Mouse (Mus musculus) intestine, embryonic 14.5 days (tissue): Measurements from ENCODE around the gene Bmi1. TPM values are rescaled to one million over a fixed set of nuclear protein-coding genes. Genes with fewer than 3 reads are reported as not detected.
A peak's percentile ranks its signal among the peaks of the same experiment; 100 is the strongest.

Source experiments
- ATAC-seq: fragments of 200-750 bp; cut with Nextera tagmentation; replicated peaks from 2 replicates; pipeline ENCODE4 v1.8.0; 2017; ENCODE audit warnings: low read depth, moderate number of reproducible peaks, moderate TSS enrichment, moderate library complexity; ENCODE audit not compliant: low FRiP score, low TSS enrichment
- DNase-seq: peaks from one replicate; pipeline ENCODE4 v3.0.0-alpha.2; 2018; ENCODE audit warnings: low spot score
- H3K27ac ChIP-seq: fragments of 300-500 bp; sonication (generic); 2 replicates; pipeline ENCODE4 v1.5.1; 2014; ENCODE audit warnings: low read depth, mild to moderate bottlenecking, control low read depth
- H3K27me3 ChIP-seq: fragments of 300-500 bp; sonication (generic); replicated peaks from 2 replicates; pipeline ENCODE4 v1.6.1; 2014; ENCODE audit warnings: low read length, control low read depth; ENCODE audit not compliant: control insufficient read depth, insufficient read depth
- H3K36me3 ChIP-seq: fragments of 300-500 bp; sonication (generic); 2 replicates; pipeline ENCODE4 v1.6.1; 2014; ENCODE audit warnings: low read length, control low read depth; ENCODE audit not compliant: control insufficient read depth, insufficient read depth
- H3K4me1 ChIP-seq: fragments of 300-500 bp; sonication (generic); replicated peaks from 2 replicates; pipeline ENCODE4 v1.6.1; 2014; ENCODE audit warnings: low read length, control low read depth, mixed read lengths; ENCODE audit not compliant: control insufficient read depth, insufficient read depth
- H3K4me2 ChIP-seq: fragments of 300-500 bp; sonication (generic); 2 replicates; pipeline ENCODE4 v1.6.1; 2014; ENCODE audit warnings: low read length
- H3K4me3 ChIP-seq: fragments of 300-500 bp; sonication (generic); 2 replicates; pipeline ENCODE4 v1.5.1; 2014; ENCODE audit warnings: low read depth, low read length, control low read depth, mixed read lengths
- H3K9ac ChIP-seq: fragments of 300-500 bp; sonication (generic); 2 replicates; pipeline ENCODE4 v1.6.1; 2014; ENCODE audit warnings: mild to moderate bottlenecking, low read length
- H3K9me3 ChIP-seq: fragments of 300-500 bp; sonication (generic); 2 replicates; pipeline ENCODE4 v1.6.1; 2016; ENCODE audit warnings: low read length, control low read depth; ENCODE audit not compliant: control insufficient read depth
- WGBS: fragments of 180-500 bp; shearing (Covaris S2); extraction: QIAGEN DNeasy Blood & Tissue Kit; methylation state at CpG from one replicate; pipeline ENCODE4 v1.1.7; 2014; 5-methylcytosine and 5-hydroxymethylcytosine counted together
- polyA plus RNA-seq: library from polyadenylated mRNA; unstranded; fragments of >200 nt; fragmentation: Nextera tagmentation; extraction: Ambion mirVana; gene quantifications from 2 replicates; pipeline ENCODE4 v1.2.1, GENCODE M21; 2014

Gene Bmi1
- polyA plus RNA-seq, 1 experiment from 2014 or later, result 20.7 TPM

DNA sequence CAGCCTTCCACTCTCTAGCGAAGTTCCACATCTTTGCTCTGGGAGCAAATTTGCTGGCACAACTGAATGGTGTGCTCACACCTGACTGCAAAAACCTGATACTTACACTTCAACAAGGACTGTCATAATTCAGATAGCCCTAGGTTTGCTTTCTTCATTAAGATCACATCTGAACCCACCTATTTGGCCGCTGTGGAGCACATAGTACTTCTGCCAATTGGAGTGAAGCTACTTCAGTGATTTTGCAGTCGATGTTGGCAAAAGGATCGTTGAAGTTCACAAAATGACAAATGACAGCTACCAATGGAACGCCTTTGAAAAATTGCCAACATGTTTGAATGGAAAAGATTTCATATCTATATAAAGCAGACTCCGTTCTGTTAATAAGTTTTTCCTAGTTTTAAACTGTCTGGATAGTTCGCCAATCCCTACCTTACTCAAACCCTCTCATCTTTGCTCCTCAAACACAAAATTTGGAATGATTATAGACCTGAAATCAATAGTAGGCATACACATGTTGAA, 18.9 kb downstream of the Bmi1 start:
- Histone ChIP-seq H3K9ac (no peak overlapping the region), H3K27me3 (peaks cover 91% of the 10 kb centered on the region), H3K4me2 (no peak overlapping the region), H3K9me3 (no peaks in the 10 kb centered on the region), H3K4me1 (peaks cover 3% of the 10 kb centered on the region; the same call in 1 of the 2 replicates), H3K27ac (no peak overlapping the region), H3K36me3 (no peaks in the 10 kb centered on the region), H3K4me3 (no peak overlapping the region)
- DNase-seq (peak; percentile 68), ATAC-seq (no peak)
- 9% methylated on average over 7 of the region's 7 CpGs for WGBS

DNA sequence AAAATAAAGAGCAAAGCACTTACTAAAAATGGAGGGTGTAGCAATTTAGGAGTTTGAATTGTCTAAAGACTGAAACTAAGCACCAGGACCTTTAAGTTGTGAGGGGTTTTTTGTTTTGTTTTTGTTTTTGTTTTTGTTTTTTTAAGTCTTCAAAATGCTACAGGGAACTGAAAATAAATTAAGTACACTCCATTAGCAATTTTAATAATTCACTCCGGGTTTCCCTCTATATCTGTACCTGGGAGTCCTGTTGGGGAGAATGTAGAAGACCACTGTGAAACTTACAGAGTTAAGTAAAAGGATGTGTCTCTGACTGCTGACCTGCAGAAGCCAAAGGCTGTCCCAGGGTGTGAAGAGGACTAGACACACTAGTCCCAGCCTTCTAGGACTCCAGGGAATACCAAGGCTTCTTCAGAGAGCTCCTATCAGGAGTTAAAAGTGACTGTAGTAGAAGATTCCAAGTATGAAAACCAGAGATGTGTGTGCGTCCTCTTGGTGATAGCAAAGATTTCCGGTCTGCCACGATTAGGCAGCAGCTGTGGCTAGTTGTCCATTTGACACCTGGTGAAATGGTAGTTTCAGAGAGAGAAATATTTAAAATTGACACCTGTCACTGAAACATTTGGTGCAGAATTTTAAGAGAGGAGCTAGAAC, 20.9 kb downstream of the Bmi1 start:
- H3K27me3 ChIP-seq, result peaks cover 90% of the 10 kb centered on the region
- no peak overlapping the region for H3K9ac ChIP-seq
- H3K36me3 ChIP-seq, result no peaks in the 10 kb centered on the region
- WGBS, result 4% methylated on average over 4 of the region's 4 CpGs
- H3K4me1 ChIP-seq, result peaks cover 3% of the 10 kb centered on the region; the same call in 1 of the 2 replicates
- H3K9me3 ChIP-seq, result no peaks in the 10 kb centered on the region
- no peak overlapping the region for H3K4me2 ChIP-seq
- DNase-seq (peak; percentile 59), ATAC-seq (no peak)
- no peak overlapping the region for H3K27ac ChIP-seq
- no peak overlapping the region for H3K4me3 ChIP-seq

DNA sequence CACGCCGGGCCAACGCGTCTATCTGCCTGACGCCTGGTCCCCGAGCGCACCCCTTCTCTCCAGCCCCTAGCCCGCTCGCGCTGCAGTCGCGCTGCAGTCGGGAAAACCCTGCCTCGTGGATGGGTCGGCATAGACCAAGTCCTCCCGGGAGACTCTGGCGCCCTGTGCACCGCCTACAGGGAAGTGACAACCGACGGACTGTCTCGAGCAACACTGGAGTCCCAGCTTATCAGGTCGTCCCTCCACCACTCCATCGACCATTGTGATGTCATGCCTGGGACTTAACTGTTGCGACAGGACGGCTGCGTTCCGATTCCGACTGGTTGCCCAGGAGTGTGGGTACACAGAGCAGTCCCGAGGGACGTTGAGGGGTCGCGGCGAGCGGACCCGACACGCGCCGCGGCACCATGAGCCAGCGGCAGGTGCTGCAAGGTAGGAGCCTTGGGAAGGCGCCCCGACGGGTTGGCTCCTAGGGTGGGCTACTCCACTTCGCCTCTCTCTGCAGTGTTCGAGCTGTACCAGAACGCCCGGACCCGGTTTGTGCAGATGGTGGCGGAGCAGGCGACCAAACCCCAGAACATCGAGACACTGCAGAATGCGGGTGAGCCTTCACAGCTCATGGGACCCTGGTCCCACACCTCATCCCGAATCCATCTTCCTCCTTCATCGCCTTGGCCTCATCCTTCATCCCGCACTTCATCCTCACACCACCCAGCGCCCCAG, 22.0 kb downstream of the Bmi1 start:
- DNase-seq, result peak; percentile 78
- ATAC-seq, result 0 out of 2 replicates have a peak, but pooled peaks have one; percentile 21
- Histone ChIP-seq H3K4me1 (no peaks in the 10 kb centered on the region; the same call in 1 of the 2 replicates), H3K4me2 (0 out of 2 replicates have a peak overlapping the region, but pooled peaks have one; percentile 7), H3K36me3 (no peaks in the 10 kb centered on the region), H3K9ac (no peak overlapping the region), H3K9me3 (no peaks in the 10 kb centered on the region), H3K27ac (no peak overlapping the region), H3K27me3 (peaks cover 81% of the 10 kb centered on the region), H3K4me3 (no peak overlapping the region)
- 2% methylated on average over 55 of the region's 56 CpGs for WGBS

DNA sequence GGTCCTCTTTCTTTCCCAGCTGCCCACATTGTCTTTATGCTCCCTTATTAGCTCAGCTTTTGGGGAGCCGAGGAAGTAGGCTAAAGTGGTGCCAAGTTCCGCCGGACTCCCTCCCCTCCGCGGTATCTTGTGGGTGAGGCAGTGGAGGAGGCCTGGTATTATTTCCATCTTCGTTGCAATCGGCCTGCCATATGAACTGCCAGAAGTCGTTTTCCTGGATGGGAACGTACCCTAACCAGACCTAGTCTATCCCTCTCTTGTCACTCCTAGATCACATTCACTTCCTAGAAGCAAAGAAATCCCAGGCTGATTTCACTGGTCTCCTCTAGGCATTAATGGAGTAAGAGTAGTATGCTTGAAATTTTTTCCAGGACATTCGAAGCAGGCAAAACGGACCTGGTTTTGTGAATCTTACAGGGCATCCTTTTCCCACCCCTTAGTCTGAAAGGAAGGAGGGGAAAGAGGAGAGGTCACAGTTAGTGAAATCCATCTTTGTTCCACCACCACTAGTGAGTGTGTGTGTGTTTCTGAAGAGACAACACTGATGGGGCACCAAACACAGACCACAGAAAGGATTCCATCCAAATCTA, 22.7 kb downstream of the Bmi1 start:
- Histone ChIP-seq H3K4me3 (no peak overlapping the region), H3K27ac (no peak overlapping the region), H3K27me3 (peaks cover 85% of the 10 kb centered on the region), H3K9ac (no peak overlapping the region), H3K4me2 (no peak overlapping the region), H3K36me3 (no peaks in the 10 kb centered on the region), H3K9me3 (no peaks in the 10 kb centered on the region), H3K4me1 (no peaks in the 10 kb centered on the region; the same call in 1 of the 2 replicates)
- DNase-seq (peak; percentile 60), ATAC-seq (no peak)
- 2% methylated on average over 11 of the region's 11 CpGs for WGBS

DNA sequence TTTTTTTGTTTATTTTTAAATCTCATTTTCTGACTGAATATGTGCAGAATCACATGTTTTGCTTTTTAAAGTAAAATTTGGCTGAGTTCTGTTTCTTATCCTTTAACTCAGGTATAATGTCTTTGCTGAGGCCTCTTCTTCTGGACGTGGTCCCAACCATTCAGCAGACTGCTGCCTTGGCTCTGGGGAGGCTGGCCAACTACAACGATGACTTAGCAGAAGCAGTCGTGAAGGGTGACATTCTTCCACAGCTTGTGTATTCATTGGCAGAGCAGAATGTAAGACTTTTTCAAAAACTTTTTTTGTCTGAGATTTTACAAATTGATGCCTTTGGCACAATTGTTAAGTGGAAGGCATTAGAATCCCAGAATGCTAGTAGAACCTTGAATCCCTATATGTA, 33.5 kb downstream of the Bmi1 start:
- Histone ChIP-seq H3K36me3 (no peaks in the 10 kb centered on the region), H3K4me3 (no peak overlapping the region), H3K9ac (no peak overlapping the region), H3K4me1 (no peaks in the 10 kb centered on the region), H3K27ac (no peak overlapping the region), H3K4me2 (no peak overlapping the region), H3K27me3 (no peaks in the 10 kb centered on the region), H3K9me3 (no peaks in the 10 kb centered on the region)
- WGBS, result 73% methylated on average over 3 of the region's 3 CpGs
- ATAC-seq (no peak), DNase-seq (no peak)

DNA sequence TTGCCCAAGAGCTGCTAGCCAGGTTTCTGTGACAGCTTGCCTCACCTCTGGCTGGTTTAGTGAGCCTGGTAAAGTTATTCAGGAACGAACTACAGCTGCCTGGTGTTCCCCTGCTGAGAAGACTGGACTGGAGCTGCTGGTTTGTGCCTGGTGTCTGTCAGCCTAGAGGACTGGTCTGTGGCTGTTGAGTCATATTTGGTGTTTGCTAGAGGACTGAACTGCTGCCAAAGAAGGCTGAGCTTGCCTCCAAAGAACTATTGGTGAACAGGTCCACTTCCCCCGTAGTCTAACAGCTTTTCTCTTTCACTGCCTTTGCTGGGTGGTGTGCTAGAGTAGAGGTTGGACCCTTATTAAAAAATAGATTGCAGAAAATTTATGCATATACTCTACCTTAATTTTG, 36.3 kb downstream of the Bmi1 start:
- Histone ChIP-seq H3K4me2 (no peak overlapping the region), H3K27ac (no peak overlapping the region), H3K27me3 (no peaks in the 10 kb centered on the region), H3K4me3 (no peak overlapping the region), H3K36me3 (no peaks in the 10 kb centered on the region), H3K4me1 (no peaks in the 10 kb centered on the region), H3K9ac (no peak overlapping the region), H3K9me3 (no peaks in the 10 kb centered on the region)
- no peak for DNase-seq
- WGBS, result 60% methylated on average over 2 of the region's 2 CpGs
- ATAC-seq, result no peak

DNA sequence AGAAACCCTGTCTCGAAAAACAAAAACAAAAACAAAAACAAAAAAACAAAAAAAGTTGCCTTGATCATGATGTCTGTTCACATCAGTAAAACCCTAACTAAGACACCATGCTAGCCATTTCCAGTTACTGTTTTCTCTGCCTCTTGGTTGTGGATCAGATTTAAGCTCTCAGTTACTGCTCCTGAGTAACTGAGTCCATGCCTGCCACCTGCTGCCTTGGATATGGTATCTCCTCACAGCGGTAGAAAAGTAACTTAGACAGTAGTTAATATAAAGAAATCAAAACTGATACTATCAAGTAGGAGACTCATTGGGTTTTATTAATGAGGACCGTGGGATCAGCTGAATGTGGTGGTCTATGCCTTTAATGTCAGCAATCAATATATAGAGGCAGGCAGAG, 37.5 kb downstream of the Bmi1 start:
- WGBS, result 76% methylated on average over 3 of the region's 3 CpGs
- H3K4me1 ChIP-seq, result no peaks in the 10 kb centered on the region
- no peak overlapping the region for H3K9ac ChIP-seq
- H3K9me3 ChIP-seq, result no peaks in the 10 kb centered on the region
- H3K36me3 ChIP-seq, result no peaks in the 10 kb centered on the region
- DNase-seq (no peak), ATAC-seq (no peak)
- no peak overlapping the region for H3K27ac ChIP-seq
- no peaks in the 10 kb centered on the region for H3K27me3 ChIP-seq
- no peak overlapping the region for H3K4me3 ChIP-seq
- no peak overlapping the region for H3K4me2 ChIP-seq

DNA sequence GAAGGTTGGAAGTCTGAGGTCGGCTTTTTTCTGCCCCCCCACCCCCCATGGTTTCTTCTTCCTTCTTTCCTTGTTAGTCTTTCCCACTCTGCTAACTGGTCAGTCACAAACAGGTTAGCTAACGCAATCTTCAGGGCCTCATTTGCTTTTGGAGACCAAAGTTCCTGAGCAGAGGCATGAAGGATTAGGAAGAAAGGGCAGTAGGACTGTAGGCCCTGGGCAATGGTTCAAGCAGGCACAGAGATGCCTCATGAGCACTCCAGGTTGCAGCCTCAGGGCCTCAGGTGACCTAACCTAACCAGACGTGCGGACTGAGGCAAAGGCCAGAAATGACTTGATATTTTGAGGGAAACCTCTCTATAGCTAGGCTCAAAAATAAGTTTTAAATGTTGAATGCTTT, 41.7 kb downstream of the Bmi1 start:
- DNase-seq (no peak), ATAC-seq (no peak)
- Histone ChIP-seq H3K27me3 (no peaks in the 10 kb centered on the region), H3K4me3 (no peak overlapping the region), H3K4me2 (no peak overlapping the region), H3K4me1 (no peaks in the 10 kb centered on the region), H3K9me3 (no peaks in the 10 kb centered on the region), H3K36me3 (no peaks in the 10 kb centered on the region), H3K9ac (no peak overlapping the region), H3K27ac (no peak overlapping the region)
- WGBS, result 82% methylated on average over 4 of the region's 4 CpGs
